Comparison of ENCODE assay signal across 20 mouse cellular contexts in the genomic region with DNA sequence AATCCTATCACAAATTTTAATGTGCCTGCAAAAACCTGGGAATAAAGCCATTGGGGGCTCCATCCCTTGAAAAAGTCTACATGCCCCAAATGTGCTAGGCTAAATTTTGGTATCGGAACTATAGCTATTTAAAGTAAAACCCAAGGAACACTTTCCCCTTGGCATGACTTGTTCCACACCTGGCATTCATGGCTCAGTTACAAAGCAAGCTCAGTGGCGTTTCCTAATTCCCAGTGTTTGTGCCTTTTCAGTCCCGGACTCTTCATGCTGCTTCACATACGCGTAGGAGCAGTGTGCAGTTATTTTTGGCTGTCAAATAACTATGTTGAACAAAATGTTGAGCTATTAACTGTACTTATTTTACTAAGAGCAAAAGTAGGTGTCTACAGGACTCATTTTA.
DNase-seq lines count a peak whose midpoint lies in the region; ATAC-seq and TF ChIP-seq lines count a peak whose summit lies in the region.
"Had no signal": no experiment of that assay in that cellular context is flagged by ENCODE, and none has a peak within 500 bp of the region (broad histone marks: within the 10 kb centered on the region; RNA-seq: fewer than 3 reads in every experiment).

No protein-coding gene starts in this region.

- no peak for TF ChIP-seq POLR2A in cerebellum, adult 2 months (IDR thresholded peaks at IDR 0.05; ENCODE audit: borderline replicate concordance, insufficient read depth, low read length)

- DNase-seq in cerebellum, adult 2 months: peak; percentile 41 to 65
- peak; percentile 7 for DNase-seq in left cerebral cortex, adult 11 months (ENCODE audit: low spot score)
- no peak for DNase-seq in left cerebral cortex, postnatal 25 days (ENCODE audit: low spot score in 2 of 2)
- peak; percentile 14 for DNase-seq in fat pad, adult 2 months (ENCODE audit: extremely low read depth, low read depth, low spot score)
- DNase-seq in heart, postnatal 25 days (ENCODE audit: low spot score): no peak
- DNase-seq: adrenal gland, postnatal 14 days; gastrocnemius, adult 2 months; gastrocnemius, postnatal 25 days; heart, adult 11 months; heart, postnatal 10 days; kidney, adult 18-20 months had no signal

- intact Hi-C loops in left cerebral cortex, postnatal 25 days (cut with DNase I): no loop called here
- intact Hi-C loops in heart, postnatal 25 days (cut with DNase I): no loop called here

- H3K27me3 ChIP-seq in cerebellum, adult 2 months (ENCODE audit: control insufficient read depth, insufficient read depth, low read length): no peaks in the 10 kb centered on the region
- H3K27me3 ChIP-seq: CH12.LX; embryonic facial prominence, embryonic 13.5 days; hindbrain, embryonic 13.5 days; intestine, embryonic 15.5 days; Patski had no signal

- TF ChIP-seq CTCF in cerebellum, adult 2 months (IDR thresholded peaks at IDR 0.05; ENCODE audit: borderline replicate concordance, insufficient read depth, low read depth, low read length): no peak

- no peak overlapping the region for H3K27ac ChIP-seq in cerebellum, adult 2 months (ENCODE audit: insufficient read depth, low read length)
- H3K27ac ChIP-seq: embryonic facial prominence, embryonic 13.5 days; gastrocnemius, adult 2 months; heart, embryonic 10.5 days; hindbrain, embryonic 13.5 days; intestine, embryonic 15.5 days had no signal

- ATAC-seq in cerebellum, adult (ENCODE audit: insufficient number of reproducible peaks, low FRiP score, low TSS enrichment): no peak
- ATAC-seq: activated CD4-positive, CD25-positive, alpha-beta regulatory T cell, adult 4 months; forebrain, embryonic 14.5 days; intestine, embryonic 15.5 days; Patski had no signal

- H3K4me1 ChIP-seq in cerebellum, adult 2 months (ENCODE audit: control insufficient read depth, insufficient read depth, low read length): peaks cover 3% of the 10 kb centered on the region; the same call in 1 of the 2 replicates
- H3K4me1 ChIP-seq: intestine, embryonic 15.5 days had no signal

- no peak overlapping the region for H3K4me3 ChIP-seq in cerebellum, adult 2 months (replicated peaks; ENCODE audit: insufficient read depth, low read depth, low read length)
- H3K4me3 ChIP-seq: embryonic facial prominence, embryonic 13.5 days; gastrocnemius, adult 2 months; heart, embryonic 10.5 days; hindbrain, embryonic 13.5 days; intestine, embryonic 15.5 days had no signal

- 15% methylated on average over 5 of the region's 5 CpGs for WGBS in cerebellum, adult 2 months

Comparison
In these comparisons a context has a peak if more than half of its experiments do, and no peak if none do; other contexts are left out.
1. DNase-seq: peak in cerebellum, adult 2 months (2 of 2), left cerebral cortex, adult 11 months (single experiment) and fat pad, adult 2 months (single experiment); none in left cerebral cortex, postnatal 25 days (0 of 2) and heart, postnatal 25 days (single experiment).